Mouse (Mus musculus): Measurements from ENCODE around the gene Mmp14. TPM values are rescaled to one million over a fixed set of nuclear protein-coding genes. Genes with fewer than 3 reads are reported as not detected.
A peak's percentile ranks its signal among the peaks of the same experiment; 100 is the strongest.

Mmp14 gene
- polyA plus RNA-seq, 1 experiment: 15.9 TPM

DNA sequence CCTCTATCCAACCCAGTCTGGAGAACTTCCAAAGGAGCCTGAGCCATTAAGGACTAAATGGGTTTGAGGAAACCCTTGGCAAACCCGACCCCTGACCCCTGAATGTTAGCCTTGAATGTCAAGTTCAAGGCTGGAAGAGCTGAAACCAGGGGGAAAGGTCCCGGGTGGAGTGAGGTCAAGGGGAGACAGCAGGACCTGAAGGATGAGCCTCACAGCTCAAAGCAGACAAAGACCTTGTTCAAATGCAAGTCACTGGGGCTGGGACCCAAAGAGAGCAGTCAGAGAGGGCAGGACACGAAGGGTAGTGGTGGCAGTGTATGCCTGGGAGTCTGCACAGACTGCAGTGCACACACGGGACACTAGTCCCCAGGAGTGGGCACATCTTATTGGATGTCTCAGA, 10.0 kb downstream of the Mmp14 start:
- 69% methylated on average over 4 of the region's 4 CpGs for WGBS
- Histone ChIP-seq H3K27ac (ENCODE audit: insufficient read depth, low read length) (no peak overlapping the region), H3K27me3 (ENCODE audit: control insufficient read depth, insufficient read depth, low read length) (no peaks in the 10 kb centered on the region), H3K4me1 (ENCODE audit: control insufficient read depth, insufficient read depth, low read length) (no peaks in the 10 kb centered on the region), H3K4me3 (replicated peaks; ENCODE audit: insufficient read depth, low read depth, low read length) (no peak overlapping the region)
- DNase-seq: no peak
- TF ChIP-seq POLR2A (IDR thresholded peaks at IDR 0.05; ENCODE audit: borderline replicate concordance, insufficient read depth, low read length): no peak

DNA sequence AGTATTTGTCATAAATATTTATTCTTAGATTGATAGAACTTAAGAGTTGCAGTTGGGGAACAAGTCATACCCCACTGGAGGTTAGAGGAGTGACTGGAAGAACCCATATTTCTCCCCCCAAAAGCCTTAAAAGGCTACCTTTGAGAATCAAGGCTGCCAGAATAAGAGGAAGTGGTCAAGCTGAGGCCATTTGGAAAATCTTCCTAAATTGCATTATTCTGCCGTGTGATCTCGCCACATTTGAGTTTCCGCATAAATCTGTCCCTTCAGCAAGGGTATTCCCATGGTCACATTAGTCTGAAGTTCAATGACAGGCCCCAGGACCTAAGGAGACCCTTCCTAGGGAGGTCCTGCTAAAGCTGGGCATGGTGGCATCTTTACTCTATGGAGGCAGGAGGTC, 11.1 kb downstream of the Mmp14 start:
- Histone ChIP-seq H3K4me1 (ENCODE audit: control insufficient read depth, insufficient read depth, low read length) (no peaks in the 10 kb centered on the region), H3K27ac (ENCODE audit: insufficient read depth, low read length) (no peak overlapping the region), H3K4me3 (replicated peaks; ENCODE audit: insufficient read depth, low read depth, low read length) (no peak overlapping the region), H3K27me3 (ENCODE audit: control insufficient read depth, insufficient read depth, low read length) (no peaks in the 10 kb centered on the region)
- no peak for TF ChIP-seq POLR2A (IDR thresholded peaks at IDR 0.05; ENCODE audit: borderline replicate concordance, insufficient read depth, low read length)
- no peak for TF ChIP-seq CTCF (IDR thresholded peaks at IDR 0.05; ENCODE audit: borderline replicate concordance, insufficient read depth, low read depth, low read length)
- no peak for DNase-seq
- WGBS: 90% methylated on average over 3 of the region's 3 CpGs

GRCm38 (mm10) chr14:54443196-54443595, 11.8 kb downstream of the Mmp14 start:
- TF ChIP-seq CTCF (IDR thresholded peaks at IDR 0.05; ENCODE audit: borderline replicate concordance, insufficient read depth, low read depth, low read length) (no peak), POLR2A (IDR thresholded peaks at IDR 0.05; ENCODE audit: borderline replicate concordance, insufficient read depth, low read length) (no peak)
- no peak for DNase-seq
- Histone ChIP-seq H3K27me3 (ENCODE audit: control insufficient read depth, insufficient read depth, low read length) (no peaks in the 10 kb centered on the region), H3K4me3 (replicated peaks; ENCODE audit: insufficient read depth, low read depth, low read length) (no peak overlapping the region), H3K4me1 (ENCODE audit: control insufficient read depth, insufficient read depth, low read length) (no peaks in the 10 kb centered on the region), H3K27ac (ENCODE audit: insufficient read depth, low read length) (no peak overlapping the region)
- 34% methylated on average over 3 of the region's 3 CpGs for WGBS

GRCm38 (mm10) chr14:54443712-54444618, 12.6 kb downstream of the Mmp14 start:
- TF ChIP-seq CTCF (IDR thresholded peaks at IDR 0.05; ENCODE audit: borderline replicate concordance, insufficient read depth, low read depth, low read length) (no peak), POLR2A (IDR thresholded peaks at IDR 0.05; ENCODE audit: borderline replicate concordance, insufficient read depth, low read length) (no peak)
- no peaks in the 10 kb centered on the region for H3K27me3 ChIP-seq (ENCODE audit: control insufficient read depth, insufficient read depth, low read length)
- H3K4me1 ChIP-seq (ENCODE audit: control insufficient read depth, insufficient read depth, low read length): no peaks in the 10 kb centered on the region
- WGBS: 43% methylated on average over 15 of the region's 15 CpGs
- H3K4me3 ChIP-seq (replicated peaks; ENCODE audit: insufficient read depth, low read depth, low read length): no peak overlapping the region
- peak in 1 of 2 experiments; percentile 40 for DNase-seq
- H3K27ac ChIP-seq (ENCODE audit: insufficient read depth, low read length): no peak overlapping the region

GRCm38 (mm10) chr14:54445476-54445875, 14.1 kb downstream of the Mmp14 start:
- no peaks in the 10 kb centered on the region for H3K4me1 ChIP-seq (ENCODE audit: control insufficient read depth, insufficient read depth, low read length)
- no peak overlapping the region for H3K4me3 ChIP-seq (replicated peaks; ENCODE audit: insufficient read depth, low read depth, low read length)
- no peaks in the 10 kb centered on the region for H3K27me3 ChIP-seq (ENCODE audit: control insufficient read depth, insufficient read depth, low read length)
- no peak for TF ChIP-seq POLR2A (IDR thresholded peaks at IDR 0.05; ENCODE audit: borderline replicate concordance, insufficient read depth, low read length)
- no peak for TF ChIP-seq CTCF (IDR thresholded peaks at IDR 0.05; ENCODE audit: borderline replicate concordance, insufficient read depth, low read depth, low read length)
- WGBS: 35% methylated on average over 3 of the region's 3 CpGs
- DNase-seq: no peak
- H3K27ac ChIP-seq (ENCODE audit: insufficient read depth, low read length): no peak overlapping the region

- TF ChIP-seq CTCF (IDR thresholded peaks at IDR 0.05; ENCODE audit: borderline replicate concordance, insufficient read depth, low read depth, low read length): no peak
- TF ChIP-seq POLR2A (IDR thresholded peaks at IDR 0.05; ENCODE audit: borderline replicate concordance, insufficient read depth, low read length): no peak
- H3K4me3 ChIP-seq (replicated peaks; ENCODE audit: insufficient read depth, low read depth, low read length): no peak overlapping the region
- H3K27me3 ChIP-seq (ENCODE audit: control insufficient read depth, insufficient read depth, low read length): no peaks in the 10 kb centered on the region
- WGBS: 91% methylated on average over 9 of the region's 9 CpGs
- no peak for DNase-seq
- no peaks in the 10 kb centered on the region for H3K4me1 ChIP-seq (ENCODE audit: control insufficient read depth, insufficient read depth, low read length)
- no peak overlapping the region for H3K27ac ChIP-seq (ENCODE audit: insufficient read depth, low read length)
Observed at GRCm38 (mm10) chr14:54453566-54453965, 22.2 kb downstream of the Mmp14 start.

GRCm38 (mm10) chr14:54454669-54455528, 23.5 kb downstream of the Mmp14 start:
- TF ChIP-seq CTCF (IDR thresholded peaks at IDR 0.05; ENCODE audit: borderline replicate concordance, insufficient read depth, low read depth, low read length): no peak
- TF ChIP-seq POLR2A (IDR thresholded peaks at IDR 0.05; ENCODE audit: borderline replicate concordance, insufficient read depth, low read length): no peak
- H3K4me1 ChIP-seq (ENCODE audit: control insufficient read depth, insufficient read depth, low read length): no peaks in the 10 kb centered on the region
- H3K4me3 ChIP-seq (replicated peaks; ENCODE audit: insufficient read depth, low read depth, low read length): no peak overlapping the region
- no peak overlapping the region for H3K27ac ChIP-seq (ENCODE audit: insufficient read depth, low read length)
- no peak for DNase-seq
- no peaks in the 10 kb centered on the region for H3K27me3 ChIP-seq (ENCODE audit: control insufficient read depth, insufficient read depth, low read length)
- WGBS: 71% methylated on average over 11 of the region's 11 CpGs

Measured in cerebellum, adult 2 months (tissue).